Mouse (Mus musculus): Measurements from ENCODE around the gene Dcaf1. TPM values are rescaled to one million over a fixed set of nuclear protein-coding genes. Genes with fewer than 3 reads are reported as not detected.
A peak's percentile ranks its signal among the peaks of the same experiment; 100 is the strongest.

Dcaf1 gene
- polyA plus RNA-seq, 1 experiment from 2014 or later, result 19.2 TPM

GRCm38 (mm10) chr9:106891829-106892551 is 70.3 kb downstream of the Dcaf1 start, which contains the start of gene Manf:
TSS of gene Manf (minus strand) at chr9:106891979.
- WGBS, result under 1% methylated on average over 59 of the region's 59 CpGs
- peak; percentile 99 for ATAC-seq (ENCODE audit: low FRiP score, low read depth)
- H3K36me3 ChIP-seq, result peaks cover 22% of the 10 kb centered on the region

GRCm38 (mm10) chr9:106892552-106892875 is 70.8 kb downstream of the Dcaf1 start:
- WGBS, result 0% methylated on average over 9 of the region's 9 CpGs
- H3K36me3 ChIP-seq, result peaks cover 22% of the 10 kb centered on the region

More at GRCm38 (mm10) chr9:106891829-106892551, 70.3 kb downstream of the Dcaf1 start, which contains the start of gene Manf:
- no peaks in the 10 kb centered on the region for H3K9me3 ChIP-seq
- H3K9ac ChIP-seq, result peak within 1 kb of the TSS; percentile 93
- H3K4me2 ChIP-seq, result peak within 1 kb of the TSS; percentile 73
- peak within 1 kb of the TSS; percentile 92 for H3K27ac ChIP-seq (replicated peaks)
- H3K4me3 ChIP-seq, result peak within 1 kb of the TSS; percentile 95
- peaks cover 45% of the 10 kb centered on the region for H3K4me1 ChIP-seq (replicated peaks)
- no peaks in the 10 kb centered on the region for H3K27me3 ChIP-seq

GRCm38 (mm10) chr9:106893327-106893726 is 71.7 kb downstream of the Dcaf1 start:
- Histone ChIP-seq H3K27ac (replicated peaks) (no peak overlapping the region), H3K4me1 (replicated peaks) (peaks cover 33% of the 10 kb centered on the region), H3K36me3 (peaks cover 19% of the 10 kb centered on the region), H3K9me3 (no peaks in the 10 kb centered on the region), H3K27me3 (no peaks in the 10 kb centered on the region), H3K9ac (no peak overlapping the region), H3K4me3 (no peak overlapping the region), H3K4me2 (peak overlapping the region; percentile 15; the same call in 1 of the 2 replicates)
- ATAC-seq (ENCODE audit: low FRiP score, low read depth), result no peak
- WGBS, result 61% methylated on average over 3 of the region's 3 CpGs

More at GRCm38 (mm10) chr9:106892552-106892875, 70.8 kb downstream of the Dcaf1 start:
- no peaks in the 10 kb centered on the region for H3K9me3 ChIP-seq
- H3K4me1 ChIP-seq (replicated peaks), result peaks cover 41% of the 10 kb centered on the region
- no peak for ATAC-seq (ENCODE audit: low FRiP score, low read depth)
- H3K4me2 ChIP-seq, result peak overlapping the region; percentile 73
- peak overlapping the region; percentile 58 for H3K9ac ChIP-seq
- H3K27me3 ChIP-seq, result no peaks in the 10 kb centered on the region
- H3K4me3 ChIP-seq, result peak overlapping the region; percentile 95
- peak overlapping the region; percentile 92 for H3K27ac ChIP-seq (replicated peaks)

- 100% methylated on average over 1 of the region's 1 CpGs for WGBS
These were observed 77.2 kb downstream of the Dcaf1 start for GRCm38 (mm10) chr9:106898901-106899300.

GRCm38 (mm10) chr9:106901596-106901995 is 79.9 kb downstream of the Dcaf1 start:
- Histone ChIP-seq H3K36me3 (peaks cover 44% of the 10 kb centered on the region), H3K9ac (no peak overlapping the region), H3K9me3 (no peaks in the 10 kb centered on the region), H3K4me3 (no peak overlapping the region), H3K27me3 (no peaks in the 10 kb centered on the region), H3K4me2 (no peak overlapping the region), H3K4me1 (replicated peaks) (no peaks in the 10 kb centered on the region), H3K27ac (replicated peaks) (no peak overlapping the region)
- WGBS, result 87% methylated on average over 7 of the region's 7 CpGs
- no peak for ATAC-seq (ENCODE audit: low FRiP score, low read depth)

More at GRCm38 (mm10) chr9:106898901-106899300, 77.2 kb downstream of the Dcaf1 start:
- no peak for ATAC-seq (ENCODE audit: low FRiP score, low read depth)
- no peak overlapping the region for H3K4me3 ChIP-seq
- no peaks in the 10 kb centered on the region for H3K9me3 ChIP-seq
- H3K4me2 ChIP-seq, result no peak overlapping the region
- H3K9ac ChIP-seq, result no peak overlapping the region
- H3K27ac ChIP-seq (replicated peaks), result no peak overlapping the region
- H3K27me3 ChIP-seq, result no peaks in the 10 kb centered on the region
- H3K4me1 ChIP-seq (replicated peaks), result no peaks in the 10 kb centered on the region
- peaks cover 43% of the 10 kb centered on the region for H3K36me3 ChIP-seq

GRCm38 (mm10) chr9:106903099-106903790 is 81.6 kb downstream of the Dcaf1 start:
- ATAC-seq (ENCODE audit: low FRiP score, low read depth), result no peak
- H3K4me3 ChIP-seq, result no peak overlapping the region
- no peaks in the 10 kb centered on the region for H3K27me3 ChIP-seq
- no peak overlapping the region for H3K9ac ChIP-seq
- peaks cover 57% of the 10 kb centered on the region for H3K36me3 ChIP-seq
- WGBS, result 86% methylated on average over 4 of the region's 4 CpGs
- H3K27ac ChIP-seq (replicated peaks), result no peak overlapping the region
- H3K4me1 ChIP-seq (replicated peaks), result no peaks in the 10 kb centered on the region
- no peaks in the 10 kb centered on the region for H3K9me3 ChIP-seq
- H3K4me2 ChIP-seq, result no peak overlapping the region

GRCm38 (mm10) chr9:106903791-106904134 is 82.1 kb downstream of the Dcaf1 start:
- no peak overlapping the region for H3K4me3 ChIP-seq
- no peak for ATAC-seq (ENCODE audit: low FRiP score, low read depth)
- no peaks in the 10 kb centered on the region for H3K27me3 ChIP-seq
- 24% methylated on average over 1 of the region's 1 CpGs for WGBS
- no peak overlapping the region for H3K27ac ChIP-seq (replicated peaks)
- no peak overlapping the region for H3K4me2 ChIP-seq
- H3K9ac ChIP-seq, result no peak overlapping the region
- no peaks in the 10 kb centered on the region for H3K4me1 ChIP-seq (replicated peaks)
- peaks cover 57% of the 10 kb centered on the region for H3K36me3 ChIP-seq
- no peaks in the 10 kb centered on the region for H3K9me3 ChIP-seq

GRCm38 (mm10) chr9:106906597-106906996 is 84.9 kb downstream of the Dcaf1 start:
- Histone ChIP-seq H3K9me3 (no peaks in the 10 kb centered on the region), H3K27me3 (no peaks in the 10 kb centered on the region), H3K4me2 (no peak overlapping the region), H3K27ac (replicated peaks) (no peak overlapping the region), H3K4me1 (replicated peaks) (no peaks in the 10 kb centered on the region), H3K36me3 (peaks cover 47% of the 10 kb centered on the region), H3K4me3 (no peak overlapping the region), H3K9ac (no peak overlapping the region; the same call in 1 of the 2 replicates)
- no peak for ATAC-seq (ENCODE audit: low FRiP score, low read depth)
- 93% methylated on average over 8 of the region's 8 CpGs for WGBS

- Histone ChIP-seq H3K27me3 (no peaks in the 10 kb centered on the region), H3K27ac (replicated peaks) (no peak overlapping the region), H3K4me2 (no peak overlapping the region), H3K4me3 (no peak overlapping the region), H3K4me1 (replicated peaks) (no peaks in the 10 kb centered on the region), H3K9ac (no peak overlapping the region), H3K9me3 (no peaks in the 10 kb centered on the region), H3K36me3 (peaks cover 54% of the 10 kb centered on the region)
- 84% methylated on average over 3 of the region's 3 CpGs for WGBS
- ATAC-seq (ENCODE audit: low FRiP score, low read depth), result no peak
These were observed 86.5 kb downstream of the Dcaf1 start for GRCm38 (mm10) chr9:106908174-106908573.

GRCm38 (mm10) chr9:106908715-106909114 is 87.0 kb downstream of the Dcaf1 start:
- no peak overlapping the region for H3K4me2 ChIP-seq
- H3K27ac ChIP-seq (replicated peaks), result no peak overlapping the region
- no peaks in the 10 kb centered on the region for H3K4me1 ChIP-seq (replicated peaks)
- no peak for ATAC-seq (ENCODE audit: low FRiP score, low read depth)
- H3K9me3 ChIP-seq, result no peaks in the 10 kb centered on the region
- no peak overlapping the region for H3K4me3 ChIP-seq
- H3K27me3 ChIP-seq, result no peaks in the 10 kb centered on the region
- H3K9ac ChIP-seq, result no peak overlapping the region
- 62% methylated on average over 5 of the region's 5 CpGs for WGBS
- H3K36me3 ChIP-seq, result peaks cover 53% of the 10 kb centered on the region

GRCm38 (mm10) chr9:106911624-106912023 is 90.0 kb downstream of the Dcaf1 start:
- H3K4me2 ChIP-seq, result no peak overlapping the region
- H3K27ac ChIP-seq (replicated peaks), result no peak overlapping the region
- no peak overlapping the region for H3K4me3 ChIP-seq
- ATAC-seq (ENCODE audit: low FRiP score, low read depth), result no peak
- peaks cover 55% of the 10 kb centered on the region for H3K36me3 ChIP-seq
- no peak overlapping the region for H3K9ac ChIP-seq
- H3K9me3 ChIP-seq, result no peaks in the 10 kb centered on the region
- WGBS, result 91% methylated on average over 1 of the region's 1 CpGs
- no peaks in the 10 kb centered on the region for H3K4me1 ChIP-seq (replicated peaks)
- H3K27me3 ChIP-seq, result no peaks in the 10 kb centered on the region

- H3K4me3 ChIP-seq, result no peak overlapping the region
- H3K9me3 ChIP-seq, result no peaks in the 10 kb centered on the region
- H3K4me2 ChIP-seq, result no peak overlapping the region
- H3K27ac ChIP-seq (replicated peaks), result no peak overlapping the region
- peaks cover 40% of the 10 kb centered on the region for H3K36me3 ChIP-seq
- H3K9ac ChIP-seq, result no peak overlapping the region
- WGBS, result 11% methylated on average over 1 of the region's 1 CpGs
- ATAC-seq (ENCODE audit: low FRiP score, low read depth), result no peak
- H3K4me1 ChIP-seq (replicated peaks), result no peaks in the 10 kb centered on the region
- no peaks in the 10 kb centered on the region for H3K27me3 ChIP-seq
These were observed 92.1 kb downstream of the Dcaf1 start for GRCm38 (mm10) chr9:106913759-106914158.
